Mouse (Mus musculus) spleen, adult 2 months (tissue): ENCODE results near the gene Glt1d1.

Experiments used
- CTCF ChIP-seq: fragments of 200-500 bp; IDR thresholded peaks from 2 replicates; pipeline ENCODE4 v1.5.1; 2011; ENCODE audit warnings: mild to moderate bottlenecking, inconsistent platforms; ENCODE audit not compliant: insufficient read depth, insufficient read length, insufficient replicate concordance; ENCODE audit errors: extremely low read depth
- POLR2A ChIP-seq: fragments of 200-500 bp; IDR thresholded peaks from 2 replicates; pipeline ENCODE4 v1.6.1; 2011; ENCODE audit warnings: low read depth, low read length, inconsistent platforms

- TF ChIP-seq POLR2A (no peak), CTCF (no peak)
Observed at GRCm38 (mm10) chr5:127616151-127616550, 15.9 kb upstream of the Glt1d1 start.
